Mouse (Mus musculus): ENCODE data around the gene Itprid1.

DNA sequence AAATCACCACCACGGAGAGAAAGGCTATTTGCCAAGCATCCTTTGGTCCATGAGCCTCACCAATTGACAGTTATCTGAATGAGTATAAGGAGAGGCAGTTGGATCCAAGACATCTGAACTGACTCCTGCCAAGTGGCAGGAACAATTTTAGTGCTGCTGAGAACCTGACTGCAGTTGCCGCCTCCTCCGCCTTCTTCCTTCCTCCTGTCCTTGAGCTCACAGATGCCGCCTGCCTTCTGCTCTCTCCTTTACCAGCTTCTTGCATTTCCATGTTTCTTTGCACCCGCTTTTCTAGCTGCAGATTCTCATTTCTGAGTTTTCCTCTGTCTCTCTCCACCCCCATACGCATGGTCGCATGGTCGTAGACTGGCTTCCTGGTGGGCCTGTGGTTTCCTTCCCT is 25.5 kb upstream of the Itprid1 start:
- TF ChIP-seq CTCF (IDR thresholded peaks at IDR 0.05; ENCODE audit: borderline replicate concordance, control insufficient read depth, extremely low read depth, insufficient read depth, low read length, poor library complexity), result no peak
- no peak for TF ChIP-seq POLR2A (IDR thresholded peaks at IDR 0.05; ENCODE audit: control insufficient read depth, extremely low read depth, insufficient read depth, low read length, poor library complexity)
